Mouse (Mus musculus): Measurements from ENCODE around the gene Carm1. TPM values are rescaled to one million over a fixed set of nuclear protein-coding genes. Genes with fewer than 3 reads are reported as not detected.

Carm1 gene
- polyA plus RNA-seq, 1 experiment from 2014 or later, result 10.8 TPM

GRCm38 (mm10) chr9:21622676-21623075 is 76.0 kb downstream of the Carm1 start:
- no peak for TF ChIP-seq CTCF (IDR thresholded peaks at IDR 0.05)
- no peak for TF ChIP-seq EP300 (IDR thresholded peaks at IDR 0.05)
- no peak for ATAC-seq
- H3K27ac ChIP-seq (ENCODE audit: low read length), result no peak overlapping the region
- H3K27me3 ChIP-seq (replicated peaks; ENCODE audit: insufficient read depth, low read length), result no peaks in the 10 kb centered on the region
- H3K4me2 ChIP-seq (replicated peaks; ENCODE audit: low read depth, low read length), result no peak overlapping the region
- no peaks in the 10 kb centered on the region for H3K36me3 ChIP-seq (ENCODE audit: insufficient read depth, low read length)
- no peaks in the 10 kb centered on the region for H3K4me1 ChIP-seq (ENCODE audit: insufficient read depth, low read depth, low read length)
- H3K9me3 ChIP-seq (ENCODE audit: low read length), result no peaks in the 10 kb centered on the region
- H3K9ac ChIP-seq (replicated peaks; ENCODE audit: low read depth), result no peak overlapping the region
- 93% methylated on average over 1 of the region's 1 CpGs for WGBS
- DNase-seq (ENCODE audit: low spot score), result no peak
- H3K4me3 ChIP-seq (ENCODE audit: low read depth, low read length), result no peak overlapping the region

DNA sequence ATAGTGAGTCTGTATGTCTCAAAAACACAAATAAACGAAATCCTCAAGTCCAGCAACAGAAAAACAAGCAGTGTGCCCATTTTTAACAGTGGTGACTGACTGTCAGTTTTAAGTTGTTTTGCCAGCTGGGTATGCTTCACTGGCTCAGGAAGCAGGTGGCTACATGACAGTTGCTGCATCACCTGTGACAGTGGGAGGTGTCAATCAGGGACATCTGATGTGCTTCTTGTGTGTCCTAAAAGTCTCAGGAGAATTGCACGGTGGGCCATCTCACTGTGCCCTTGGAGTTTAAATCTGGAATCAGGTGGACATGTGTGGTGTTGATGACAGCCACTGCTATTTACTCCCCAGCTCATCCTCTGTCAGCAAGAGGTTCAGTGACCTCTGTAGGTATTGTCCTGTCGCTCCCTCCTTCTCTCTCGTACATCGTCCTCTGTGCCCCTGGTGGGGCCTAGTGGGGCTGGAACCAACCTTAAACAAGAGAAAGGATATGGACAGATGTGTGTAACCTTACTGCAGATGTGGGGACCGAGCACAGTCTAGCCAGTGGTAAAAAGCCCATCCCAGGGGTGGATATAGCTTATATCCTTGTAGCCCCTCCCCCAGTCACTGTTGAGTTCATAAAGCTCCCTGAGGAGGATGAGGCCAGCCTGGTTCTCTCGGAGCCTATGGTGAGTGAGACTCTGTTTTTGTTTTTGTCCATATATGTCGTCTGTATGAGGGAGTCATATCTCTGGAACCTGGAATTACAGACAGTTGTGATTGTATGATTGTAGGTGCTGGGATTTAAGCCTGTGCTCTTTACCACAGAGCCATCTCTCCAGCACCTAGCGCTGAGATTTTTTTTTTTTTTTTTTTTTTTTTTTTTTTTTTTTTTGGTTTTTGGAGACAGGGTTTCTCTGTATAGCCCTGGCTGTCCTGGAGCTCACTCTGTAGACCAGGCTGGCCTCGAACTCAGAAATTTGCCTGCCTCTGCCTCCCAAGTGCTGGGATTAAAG is 78.9 kb downstream of the Carm1 start:
- DNase-seq (ENCODE audit: low spot score) (no peak), ATAC-seq (no peak)
- no peak for TF ChIP-seq EP300 (IDR thresholded peaks at IDR 0.05)
- TF ChIP-seq CTCF (IDR thresholded peaks at IDR 0.05), result no peak
- Histone ChIP-seq H3K4me1 (ENCODE audit: insufficient read depth, low read depth, low read length) (no peaks in the 10 kb centered on the region), H3K4me3 (ENCODE audit: low read depth, low read length) (no peak overlapping the region), H3K36me3 (ENCODE audit: insufficient read depth, low read length) (no peaks in the 10 kb centered on the region), H3K9ac (replicated peaks; ENCODE audit: low read depth) (no peak overlapping the region), H3K4me2 (replicated peaks; ENCODE audit: low read depth, low read length) (no peak overlapping the region), H3K27me3 (replicated peaks; ENCODE audit: insufficient read depth, low read length) (no peaks in the 10 kb centered on the region), H3K9me3 (ENCODE audit: low read length) (no peaks in the 10 kb centered on the region), H3K27ac (ENCODE audit: low read length) (no peak overlapping the region)
- 81% methylated on average over 10 of the region's 10 CpGs for WGBS

- TF ChIP-seq CTCF (IDR thresholded peaks at IDR 0.05) (peak; percentile 65), EP300 (IDR thresholded peaks at IDR 0.05) (no peak)
- Histone ChIP-seq H3K9me3 (ENCODE audit: low read length) (no peaks in the 10 kb centered on the region), H3K4me2 (replicated peaks; ENCODE audit: low read depth, low read length) (no peak overlapping the region), H3K9ac (replicated peaks; ENCODE audit: low read depth) (no peak overlapping the region), H3K4me1 (ENCODE audit: insufficient read depth, low read depth, low read length) (no peaks in the 10 kb centered on the region), H3K27ac (ENCODE audit: low read length) (no peak overlapping the region), H3K27me3 (replicated peaks; ENCODE audit: insufficient read depth, low read length) (no peaks in the 10 kb centered on the region), H3K36me3 (ENCODE audit: insufficient read depth, low read length) (no peaks in the 10 kb centered on the region), H3K4me3 (ENCODE audit: low read depth, low read length) (no peak overlapping the region)
- DNase-seq (ENCODE audit: low spot score) (peak; percentile 24), ATAC-seq (peak; percentile 35; the same call in 1 of the 2 replicates)
Measured at GRCm38 (mm10) chr9:21626571-21626970, 79.9 kb downstream of the Carm1 start.

- no peak overlapping the region for H3K9ac ChIP-seq (replicated peaks; ENCODE audit: low read depth)
- ATAC-seq, result no peak
- TF ChIP-seq CTCF (IDR thresholded peaks at IDR 0.05), result no peak
- no peak for TF ChIP-seq EP300 (IDR thresholded peaks at IDR 0.05)
- 70% methylated on average over 5 of the region's 5 CpGs for WGBS
- no peak overlapping the region for H3K4me2 ChIP-seq (replicated peaks; ENCODE audit: low read depth, low read length)
- H3K4me3 ChIP-seq (ENCODE audit: low read depth, low read length), result no peak overlapping the region
- H3K27me3 ChIP-seq (replicated peaks; ENCODE audit: insufficient read depth, low read length), result no peaks in the 10 kb centered on the region
- H3K4me1 ChIP-seq (ENCODE audit: insufficient read depth, low read depth, low read length), result no peaks in the 10 kb centered on the region
- DNase-seq (ENCODE audit: low spot score), result no peak
- H3K27ac ChIP-seq (ENCODE audit: low read length), result no peak overlapping the region
- H3K9me3 ChIP-seq (ENCODE audit: low read length), result no peaks in the 10 kb centered on the region
- H3K36me3 ChIP-seq (ENCODE audit: insufficient read depth, low read length), result no peaks in the 10 kb centered on the region
Measured at GRCm38 (mm10) chr9:21627145-21627795, 80.6 kb downstream of the Carm1 start.

DNA sequence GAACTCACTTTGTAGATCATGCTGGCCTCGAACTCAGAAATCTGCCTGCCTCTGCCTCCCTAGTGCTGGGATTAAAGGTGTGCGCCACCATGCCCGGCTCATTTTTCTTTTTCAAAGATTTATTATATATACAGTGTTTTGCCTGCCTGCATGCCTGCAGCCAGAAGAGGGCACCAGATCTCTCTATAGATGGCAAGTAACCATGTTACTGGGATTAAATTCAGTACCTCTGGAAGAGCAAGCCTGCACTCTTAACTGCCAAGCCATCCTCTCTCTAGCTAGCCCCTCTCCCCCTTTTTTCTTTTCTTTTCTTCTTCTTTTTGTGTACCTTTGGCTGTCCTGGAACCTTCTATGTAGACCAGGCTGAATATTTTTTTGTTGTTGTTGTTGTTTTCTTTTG is 84.0 kb downstream of the Carm1 start:
- Histone ChIP-seq H3K9me3 (ENCODE audit: low read length) (no peaks in the 10 kb centered on the region), H3K9ac (replicated peaks; ENCODE audit: low read depth) (no peak overlapping the region), H3K27me3 (replicated peaks; ENCODE audit: insufficient read depth, low read length) (no peaks in the 10 kb centered on the region), H3K4me1 (ENCODE audit: insufficient read depth, low read depth, low read length) (no peaks in the 10 kb centered on the region), H3K4me3 (ENCODE audit: low read depth, low read length) (no peak overlapping the region), H3K4me2 (replicated peaks; ENCODE audit: low read depth, low read length) (no peak overlapping the region), H3K27ac (ENCODE audit: low read length) (no peak overlapping the region), H3K36me3 (ENCODE audit: insufficient read depth, low read length) (peaks cover 7% of the 10 kb centered on the region; the same call in 1 of the 2 replicates)
- WGBS, result 74% methylated on average over 3 of the region's 3 CpGs
- ATAC-seq (no peak; the same call in 1 of the 2 replicates), DNase-seq (ENCODE audit: low spot score) (peak; percentile 78)
- TF ChIP-seq EP300 (IDR thresholded peaks at IDR 0.05) (no peak), CTCF (IDR thresholded peaks at IDR 0.05) (peak; percentile 72)

DNA sequence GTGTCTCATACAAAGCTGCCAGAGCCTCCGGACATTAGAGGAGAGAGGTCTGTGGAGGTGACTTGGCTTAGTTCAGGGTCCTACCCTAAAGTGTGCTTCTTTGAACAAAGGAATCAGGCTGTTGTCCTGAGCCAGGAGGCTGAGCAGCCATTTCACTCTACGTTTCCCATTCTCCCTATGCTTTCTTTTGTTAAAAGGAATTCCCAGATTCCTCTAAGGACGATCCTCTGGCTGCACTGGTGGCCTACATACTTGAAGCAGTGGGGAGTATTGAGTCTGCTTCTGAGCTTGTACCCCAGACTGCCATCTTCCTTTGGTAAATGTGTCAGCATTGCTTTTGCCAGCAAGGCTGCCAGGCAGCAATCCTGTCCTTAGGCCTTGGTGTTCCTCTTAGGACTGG is 86.4 kb downstream of the Carm1 start:
- 88% methylated on average over 3 of the region's 3 CpGs for WGBS
- Histone ChIP-seq H3K36me3 (ENCODE audit: insufficient read depth, low read length) (peaks cover 22% of the 10 kb centered on the region; the same call in 1 of the 2 replicates), H3K4me1 (ENCODE audit: insufficient read depth, low read depth, low read length) (no peaks in the 10 kb centered on the region), H3K9ac (replicated peaks; ENCODE audit: low read depth) (no peak overlapping the region), H3K27ac (ENCODE audit: low read length) (no peak overlapping the region), H3K9me3 (ENCODE audit: low read length) (no peaks in the 10 kb centered on the region), H3K4me3 (ENCODE audit: low read depth, low read length) (no peak overlapping the region), H3K4me2 (replicated peaks; ENCODE audit: low read depth, low read length) (no peak overlapping the region), H3K27me3 (replicated peaks; ENCODE audit: insufficient read depth, low read length) (no peaks in the 10 kb centered on the region)
- ATAC-seq (no peak), DNase-seq (ENCODE audit: low spot score) (no peak)
- TF ChIP-seq EP300 (IDR thresholded peaks at IDR 0.05), result no peak
